Mouse (Mus musculus) bone marrow macrophage, adult 2 months (primary cell): ENCODE measurements around the gene Imp3. TPM values are rescaled to one million over a fixed set of nuclear protein-coding genes. Genes with fewer than 3 reads are reported as not detected.
"Not testable (repeated sequence)": the region's sequence is repeated elsewhere in the genome, so short reads cannot be mapped to it uniquely, and the experiment has no call there.

Source experiments
- H3K27ac ChIP-seq: 2 replicates; pipeline ENCODE4 v1.5.1; 2012; ENCODE audit warnings: low read depth, low read length; ENCODE audit not compliant: insufficient read depth
- H3K4me1 ChIP-seq: 2 replicates; pipeline ENCODE4 v1.6.1; 2012; ENCODE audit warnings: low read length; ENCODE audit not compliant: control insufficient read depth, insufficient read depth
- H3K4me3 ChIP-seq: 2 replicates; pipeline ENCODE4 v1.5.1; 2012; ENCODE audit warnings: mild to moderate bottlenecking, low read length, moderate library complexity; ENCODE audit not compliant: insufficient read depth
- CTCF ChIP-seq: IDR thresholded peaks from 2 replicates; pipeline ENCODE4 v1.5.1; 2012; ENCODE audit warnings: low read depth, mild to moderate bottlenecking, low read length, moderate library complexity
- POLR2A ChIP-seq: IDR thresholded peaks from 2 replicates; pipeline ENCODE4 v1.6.1; 2012; ENCODE audit warnings: mild to moderate bottlenecking, low read depth, low read length, borderline replicate concordance
- polyA plus RNA-seq: library from polyadenylated mRNA; stranded (reverse); fragments of >200 nt; gene quantifications from 2 replicates; pipeline ENCODE4 v1.2.4, GENCODE M21; 2012; ENCODE audit not compliant: missing spikeins, insufficient read depth, insufficient read length

Imp3 gene
- polyA plus RNA-seq, 1 experiment: 62.4 TPM

GRCm38 (mm10) chr9:56900060-56900459 is 37.2 kb upstream of the Imp3 start:
- no peak for TF ChIP-seq CTCF
- no peak for TF ChIP-seq POLR2A
- H3K4me3 ChIP-seq: no peak overlapping the region
- H3K27ac ChIP-seq: no peak overlapping the region
- H3K4me1 ChIP-seq: peaks cover 5% of the 10 kb centered on the region

GRCm38 (mm10) chr9:56900571-56900970 is 36.7 kb upstream of the Imp3 start:
- Histone ChIP-seq H3K4me3 (no peak overlapping the region), H3K4me1 (peaks cover 5% of the 10 kb centered on the region), H3K27ac (no peak overlapping the region)
- TF ChIP-seq POLR2A (no peak), CTCF (no peak)

DNA sequence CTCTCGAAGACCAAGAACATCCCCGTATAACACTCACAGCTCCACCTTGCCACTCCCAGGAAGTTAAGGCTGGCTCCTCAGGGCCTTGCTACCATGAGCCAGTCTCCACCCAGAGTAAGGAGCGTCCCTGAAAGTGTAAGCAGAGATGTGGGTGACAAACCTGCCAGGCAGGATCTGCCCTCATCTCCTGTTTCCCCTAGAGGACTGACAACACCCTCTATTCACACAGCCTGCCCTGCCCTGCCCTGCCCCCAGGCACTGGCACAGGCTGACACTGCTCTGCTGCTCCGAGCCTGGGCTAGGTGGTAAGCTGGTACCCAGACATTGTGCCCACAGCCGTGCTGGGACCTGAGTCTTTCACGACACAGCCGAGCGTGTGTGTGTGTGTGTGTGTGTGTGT is 36.1 kb upstream of the Imp3 start:
- Histone ChIP-seq H3K4me3 (no peak overlapping the region), H3K27ac (no peak overlapping the region), H3K4me1 (peaks cover 5% of the 10 kb centered on the region)
- TF ChIP-seq CTCF: no peak
- no peak for TF ChIP-seq POLR2A

DNA sequence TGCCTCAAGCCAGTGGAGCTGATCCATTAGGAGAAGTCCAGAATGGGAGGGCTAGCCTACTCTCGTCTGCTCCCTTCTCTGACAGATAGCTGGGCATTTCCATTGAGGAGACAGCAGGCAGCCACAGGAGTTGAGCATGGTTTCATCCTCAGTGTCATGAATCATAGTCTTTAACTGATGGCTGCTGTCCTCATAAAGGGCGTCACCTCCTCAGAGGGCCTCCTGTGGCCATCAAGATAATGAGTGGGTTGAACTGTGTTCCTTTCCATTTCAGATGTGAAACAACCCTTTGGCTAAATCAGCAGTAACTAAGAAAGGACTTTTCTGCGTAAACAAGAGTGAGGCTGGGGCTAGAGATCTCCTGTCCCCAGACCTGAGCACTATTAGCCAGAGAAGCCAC is 33.6 kb upstream of the Imp3 start:
- H3K4me1 ChIP-seq: peaks cover 16% of the 10 kb centered on the region
- TF ChIP-seq CTCF (no peak), POLR2A (no peak)
- no peak overlapping the region for H3K27ac ChIP-seq
- H3K4me3 ChIP-seq: no peak overlapping the region

GRCm38 (mm10) chr9:56907549-56907948 is 29.7 kb upstream of the Imp3 start:
- no peak overlapping the region for H3K27ac ChIP-seq
- peaks cover 20% of the 10 kb centered on the region for H3K4me1 ChIP-seq
- TF ChIP-seq CTCF: no peak
- no peak for TF ChIP-seq POLR2A
- H3K4me3 ChIP-seq: no peak overlapping the region

DNA sequence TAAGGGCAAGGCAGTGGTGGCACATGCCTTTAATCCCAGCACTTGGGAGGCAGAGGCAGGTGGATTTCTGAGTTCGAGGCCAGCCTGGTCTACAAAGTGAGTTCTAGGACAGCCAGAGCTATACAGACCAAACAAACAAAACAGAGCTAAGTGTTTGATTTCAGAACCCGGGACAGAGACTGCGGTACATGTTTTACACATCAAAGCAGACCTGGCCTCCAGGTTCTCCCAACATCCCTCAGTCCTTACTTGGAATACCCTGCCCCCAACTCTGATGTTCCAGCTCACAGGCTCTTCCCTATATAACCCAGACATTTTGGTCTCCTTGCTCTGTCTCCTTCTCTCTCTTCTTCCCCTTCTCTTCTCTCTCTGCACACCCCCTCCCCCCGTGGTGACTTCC is 27.3 kb upstream of the Imp3 start:
- peaks cover 25% of the 10 kb centered on the region for H3K4me1 ChIP-seq
- not testable (repeated sequence) for H3K4me3 ChIP-seq, H3K27ac ChIP-seq

GRCm38 (mm10) chr9:56911017-56911416 is 26.3 kb upstream of the Imp3 start:
- H3K4me3 ChIP-seq: no peak overlapping the region
- H3K4me1 ChIP-seq: peaks cover 31% of the 10 kb centered on the region
- TF ChIP-seq POLR2A (no peak), CTCF (no peak)
- H3K27ac ChIP-seq: no peak overlapping the region

- H3K27ac ChIP-seq: no peak overlapping the region
Observed at GRCm38 (mm10) chr9:56913991-56914390, 23.3 kb upstream of the Imp3 start.

GRCm38 (mm10) chr9:56915116-56915515 is 22.2 kb upstream of the Imp3 start:
- no peak overlapping the region for H3K4me3 ChIP-seq
- no peak for TF ChIP-seq CTCF
- TF ChIP-seq POLR2A: no peak
- no peak overlapping the region for H3K27ac ChIP-seq
- H3K4me1 ChIP-seq: peaks cover 13% of the 10 kb centered on the region

More at GRCm38 (mm10) chr9:56913991-56914390, 23.3 kb upstream of the Imp3 start:
- peaks cover 17% of the 10 kb centered on the region for H3K4me1 ChIP-seq
- TF ChIP-seq POLR2A: no peak
- TF ChIP-seq CTCF: no peak
- H3K4me3 ChIP-seq: no peak overlapping the region

DNA sequence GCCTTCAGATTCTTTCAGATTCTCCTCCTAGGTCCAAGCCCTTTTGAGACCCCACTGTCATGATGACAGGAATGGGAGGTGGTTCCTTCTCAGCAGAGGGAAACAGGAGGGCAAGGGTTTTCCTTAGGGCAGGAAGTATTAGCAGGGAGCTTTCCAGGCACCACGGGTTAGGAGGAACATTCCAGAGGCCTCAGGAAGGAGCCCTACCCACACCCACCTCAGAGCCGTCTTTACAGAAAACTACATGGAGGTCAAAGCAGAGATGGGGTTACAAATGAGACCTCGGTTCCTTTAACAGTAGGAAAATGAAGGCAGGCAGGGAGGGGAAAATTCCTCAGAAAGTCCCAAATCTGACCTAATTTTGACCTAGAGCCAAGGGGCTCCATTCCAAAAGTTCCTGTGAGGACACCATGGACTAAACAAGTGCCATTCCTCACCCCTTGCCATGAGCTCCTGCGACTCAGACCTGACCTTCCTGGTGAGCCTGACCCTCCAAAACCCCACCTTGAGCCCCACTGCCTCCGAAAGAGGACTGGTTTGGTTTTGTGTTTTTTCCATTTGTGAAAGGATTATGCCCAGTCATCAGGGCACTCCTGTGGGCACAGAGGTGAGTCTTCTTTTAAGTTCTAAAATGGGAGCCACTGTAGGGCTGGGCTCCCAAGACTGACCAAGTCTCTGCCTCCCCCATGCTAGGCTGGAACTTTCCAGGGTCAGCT is 21.4 kb upstream of the Imp3 start:
- TF ChIP-seq CTCF (no peak), POLR2A (no peak)
- H3K4me3 ChIP-seq: no peak overlapping the region
- H3K4me1 ChIP-seq: peaks cover 11% of the 10 kb centered on the region
- H3K27ac ChIP-seq: no peak overlapping the region
